Mouse (Mus musculus) A20 (cell line): ENCODE data around the gene Zdhhc1.

ENCODE experiments used
- DNase-seq: peaks from one replicate; pipeline ENCODE4 v3.0.0-alpha.2; 2011; ENCODE audit warnings: low read depth, low spot score

Zdhhc1 gene

GRCm38 (mm10) chr8:105476628-105477413 lies 19.9 kb downstream of the Zdhhc1 start:
- peak; percentile 49 for DNase-seq

GRCm38 (mm10) chr8:105476161-105476560 lies 20.5 kb downstream of the Zdhhc1 start:
- no peak for DNase-seq

- no peak for DNase-seq
Observed at GRCm38 (mm10) chr8:105475742-105476141, 21.0 kb downstream of the Zdhhc1 start.

GRCm38 (mm10) chr8:105475254-105475653 lies 21.4 kb downstream of the Zdhhc1 start:
- no peak for DNase-seq

- DNase-seq = no peak
Observed at GRCm38 (mm10) chr8:105474680-105475079, 22.0 kb downstream of the Zdhhc1 start.

GRCm38 (mm10) chr8:105473816-105474606 lies 22.7 kb downstream of the Zdhhc1 start:
- DNase-seq = no peak

GRCm38 (mm10) chr8:105472983-105473382 lies 23.7 kb downstream of the Zdhhc1 start:
- no peak for DNase-seq

- DNase-seq = no peak
Observed at GRCm38 (mm10) chr8:105472414-105472932, 24.2 kb downstream of the Zdhhc1 start.

GRCm38 (mm10) chr8:105471314-105472015 lies 25.2 kb downstream of the Zdhhc1 start, which contains the start of gene Tppp3:
Tppp3 (minus strand) TSS chr8:105471526.
- no peak for DNase-seq

GRCm38 (mm10) chr8:105470681-105471313 lies 25.9 kb downstream of the Zdhhc1 start:
- no peak for DNase-seq

GRCm38 (mm10) chr8:105470262-105470661 lies 26.4 kb downstream of the Zdhhc1 start:
- no peak for DNase-seq

- no peak for DNase-seq
Observed at GRCm38 (mm10) chr8:105469816-105470215, 26.9 kb downstream of the Zdhhc1 start.

- no peak for DNase-seq
Observed at GRCm38 (mm10) chr8:105469041-105469695, 27.5 kb downstream of the Zdhhc1 start.

- no peak for DNase-seq
Observed at GRCm38 (mm10) chr8:105468002-105468720, 28.5 kb downstream of the Zdhhc1 start.

GRCm38 (mm10) chr8:105467396-105467985 lies 29.2 kb downstream of the Zdhhc1 start:
- DNase-seq = no peak

GRCm38 (mm10) chr8:105466700-105467291 lies 29.9 kb downstream of the Zdhhc1 start:
- DNase-seq = no peak

- DNase-seq = no peak
Observed at GRCm38 (mm10) chr8:105466246-105466645, 30.5 kb downstream of the Zdhhc1 start.

- DNase-seq = no peak
Observed at GRCm38 (mm10) chr8:105464595-105464994, 32.1 kb downstream of the Zdhhc1 start.

GRCm38 (mm10) chr8:105461085-105461803 lies 35.5 kb downstream of the Zdhhc1 start:
- DNase-seq = no peak
